Mouse (Mus musculus): ENCODE results near the gene Klk1b1. TPM values are rescaled to one million over a fixed set of nuclear protein-coding genes. Genes with fewer than 3 reads are reported as not detected.

The Klk1b1 gene
- not detected in 2 replicates for polyA plus RNA-seq (2015; fragmentation: Nextera tagmentation; extraction: Ambion mirVana)

- no peaks in the 10 kb centered on the region for H3K9me3 ChIP-seq (ENCODE audit: control insufficient read depth, low read length)
- H3K4me2 ChIP-seq (ENCODE audit: low read depth, low read length), result no peak within 1 kb of the TSS
- no peaks in the 10 kb centered on the region for H3K27me3 ChIP-seq (ENCODE audit: control insufficient read depth, insufficient read depth, low read depth, low read length)
- H3K9ac ChIP-seq (ENCODE audit: low read length), result no peak within 1 kb of the TSS
- no peaks in the 10 kb centered on the region for H3K36me3 ChIP-seq (ENCODE audit: control insufficient read depth, insufficient read depth, low read length)
- no peak for ATAC-seq (ENCODE audit: low read depth)
- 59% methylated on average over 3 of the region's 3 CpGs for WGBS
- no peak within 1 kb of the TSS for H3K4me3 ChIP-seq (ENCODE audit: low read length)
- H3K4me1 ChIP-seq (replicated peaks; ENCODE audit: control insufficient read depth, insufficient read depth, low read length), result no peaks in the 10 kb centered on the region
- no peak within 1 kb of the TSS for H3K27ac ChIP-seq (ENCODE audit: low read length)
Observed at GRCm38 (mm10) chr7:43966451-43966850, at the start of gene Klk1b1. Gene Klk1b1 (plus strand): TSS chr7:43966751.

- no peak overlapping the region for H3K4me2 ChIP-seq (ENCODE audit: low read depth, low read length)
- H3K9me3 ChIP-seq (ENCODE audit: control insufficient read depth, low read length), result no peaks in the 10 kb centered on the region
- H3K4me3 ChIP-seq (ENCODE audit: low read length), result no peak overlapping the region
- H3K27me3 ChIP-seq (ENCODE audit: control insufficient read depth, insufficient read depth, low read depth, low read length), result no peaks in the 10 kb centered on the region
- no peak for ATAC-seq (ENCODE audit: low read depth)
- H3K27ac ChIP-seq (ENCODE audit: low read length), result no peak overlapping the region
- no peaks in the 10 kb centered on the region for H3K4me1 ChIP-seq (replicated peaks; ENCODE audit: control insufficient read depth, insufficient read depth, low read length)
- H3K36me3 ChIP-seq (ENCODE audit: control insufficient read depth, insufficient read depth, low read length), result no peaks in the 10 kb centered on the region
- no peak overlapping the region for H3K9ac ChIP-seq (ENCODE audit: low read length)
- WGBS, result 76% methylated on average over 13 of the region's 13 CpGs
Observed at GRCm38 (mm10) chr7:43918426-43918825, 48.1 kb upstream of the Klk1b1 start.

- no peaks in the 10 kb centered on the region for H3K36me3 ChIP-seq (ENCODE audit: control insufficient read depth, insufficient read depth, low read length)
- no peak overlapping the region for H3K27ac ChIP-seq (ENCODE audit: low read length)
- no peaks in the 10 kb centered on the region for H3K9me3 ChIP-seq (ENCODE audit: control insufficient read depth, low read length)
- no peak overlapping the region for H3K9ac ChIP-seq (ENCODE audit: low read length)
- no peak for ATAC-seq (ENCODE audit: low read depth)
- H3K4me3 ChIP-seq (ENCODE audit: low read length), result no peak overlapping the region
- H3K4me1 ChIP-seq (replicated peaks; ENCODE audit: control insufficient read depth, insufficient read depth, low read length), result no peaks in the 10 kb centered on the region
- WGBS, result 68% methylated on average over 8 of the region's 8 CpGs
- H3K27me3 ChIP-seq (ENCODE audit: control insufficient read depth, insufficient read depth, low read depth, low read length), result no peaks in the 10 kb centered on the region; the same call in 1 of the 2 replicates
- H3K4me2 ChIP-seq (ENCODE audit: low read depth, low read length), result no peak overlapping the region
Observed at GRCm38 (mm10) chr7:43918871-43919270, 47.7 kb upstream of the Klk1b1 start.

- no peak overlapping the region for H3K4me2 ChIP-seq (ENCODE audit: low read depth, low read length)
- 22% methylated on average over 14 of the region's 14 CpGs for WGBS
- no peak overlapping the region for H3K27ac ChIP-seq (ENCODE audit: low read length)
- no peaks in the 10 kb centered on the region for H3K36me3 ChIP-seq (ENCODE audit: control insufficient read depth, insufficient read depth, low read length)
- H3K4me1 ChIP-seq (replicated peaks; ENCODE audit: control insufficient read depth, insufficient read depth, low read length), result no peaks in the 10 kb centered on the region
- H3K9me3 ChIP-seq (ENCODE audit: control insufficient read depth, low read length), result no peaks in the 10 kb centered on the region
- no peak overlapping the region for H3K9ac ChIP-seq (ENCODE audit: low read length)
- peak; percentile 84 for ATAC-seq (ENCODE audit: low read depth)
- no peaks in the 10 kb centered on the region; the same call in 1 of the 2 replicates for H3K27me3 ChIP-seq (ENCODE audit: control insufficient read depth, insufficient read depth, low read depth, low read length)
- H3K4me3 ChIP-seq (ENCODE audit: low read length), result no peak overlapping the region
Observed at GRCm38 (mm10) chr7:43919559-43920451, 46.7 kb upstream of the Klk1b1 start.

- Histone ChIP-seq H3K4me1 (replicated peaks; ENCODE audit: control insufficient read depth, insufficient read depth, low read length) (no peaks in the 10 kb centered on the region), H3K4me3 (ENCODE audit: low read length) (no peak overlapping the region), H3K9me3 (ENCODE audit: control insufficient read depth, low read length) (no peaks in the 10 kb centered on the region), H3K27me3 (ENCODE audit: control insufficient read depth, insufficient read depth, low read depth, low read length) (no peaks in the 10 kb centered on the region; the same call in 1 of the 2 replicates), H3K4me2 (ENCODE audit: low read depth, low read length) (no peak overlapping the region), H3K9ac (ENCODE audit: low read length) (no peak overlapping the region), H3K36me3 (ENCODE audit: control insufficient read depth, insufficient read depth, low read length) (no peaks in the 10 kb centered on the region), H3K27ac (ENCODE audit: low read length) (no peak overlapping the region)
- WGBS, result 84% methylated on average over 3 of the region's 3 CpGs
- no peak for ATAC-seq (ENCODE audit: low read depth)
Observed at GRCm38 (mm10) chr7:43920582-43920981, 46.0 kb upstream of the Klk1b1 start.

GRCm38 (mm10) chr7:43921087-43921486, 45.5 kb upstream of the Klk1b1 start:
- ATAC-seq (ENCODE audit: low read depth), result no peak
- WGBS, result 71% methylated on average over 6 of the region's 6 CpGs
- Histone ChIP-seq H3K27ac (ENCODE audit: low read length) (no peak overlapping the region), H3K4me2 (ENCODE audit: low read depth, low read length) (no peak overlapping the region), H3K4me1 (replicated peaks; ENCODE audit: control insufficient read depth, insufficient read depth, low read length) (no peaks in the 10 kb centered on the region), H3K27me3 (ENCODE audit: control insufficient read depth, insufficient read depth, low read depth, low read length) (no peaks in the 10 kb centered on the region; the same call in 1 of the 2 replicates), H3K36me3 (ENCODE audit: control insufficient read depth, insufficient read depth, low read length) (no peaks in the 10 kb centered on the region), H3K9ac (ENCODE audit: low read length) (no peak overlapping the region), H3K4me3 (ENCODE audit: low read length) (no peak overlapping the region), H3K9me3 (ENCODE audit: control insufficient read depth, low read length) (no peaks in the 10 kb centered on the region)

- H3K4me2 ChIP-seq (ENCODE audit: low read depth, low read length), result no peak overlapping the region
- WGBS, result 68% methylated on average over 2 of the region's 2 CpGs
- no peak overlapping the region for H3K9ac ChIP-seq (ENCODE audit: low read length)
- no peaks in the 10 kb centered on the region; the same call in 1 of the 2 replicates for H3K27me3 ChIP-seq (ENCODE audit: control insufficient read depth, insufficient read depth, low read depth, low read length)
- H3K9me3 ChIP-seq (ENCODE audit: control insufficient read depth, low read length), result no peaks in the 10 kb centered on the region
- H3K4me3 ChIP-seq (ENCODE audit: low read length), result no peak overlapping the region
- no peak overlapping the region for H3K27ac ChIP-seq (ENCODE audit: low read length)
- no peaks in the 10 kb centered on the region for H3K4me1 ChIP-seq (replicated peaks; ENCODE audit: control insufficient read depth, insufficient read depth, low read length)
- ATAC-seq (ENCODE audit: low read depth), result no peak
- H3K36me3 ChIP-seq (ENCODE audit: control insufficient read depth, insufficient read depth, low read length), result no peaks in the 10 kb centered on the region
Observed at GRCm38 (mm10) chr7:43921941-43922340, 44.6 kb upstream of the Klk1b1 start.

- WGBS, result 57% methylated on average over 5 of the region's 5 CpGs
- Histone ChIP-seq H3K36me3 (ENCODE audit: control insufficient read depth, insufficient read depth, low read length) (no peaks in the 10 kb centered on the region), H3K4me2 (ENCODE audit: low read depth, low read length) (no peak overlapping the region), H3K4me3 (ENCODE audit: low read length) (no peak overlapping the region), H3K4me1 (replicated peaks; ENCODE audit: control insufficient read depth, insufficient read depth, low read length) (no peaks in the 10 kb centered on the region), H3K9me3 (ENCODE audit: control insufficient read depth, low read length) (no peaks in the 10 kb centered on the region), H3K27ac (ENCODE audit: low read length) (no peak overlapping the region), H3K27me3 (ENCODE audit: control insufficient read depth, insufficient read depth, low read depth, low read length) (no peaks in the 10 kb centered on the region; the same call in 1 of the 2 replicates), H3K9ac (ENCODE audit: low read length) (no peak overlapping the region)
- no peak for ATAC-seq (ENCODE audit: low read depth)
Observed at GRCm38 (mm10) chr7:43925985-43926384, 40.6 kb upstream of the Klk1b1 start.

- Histone ChIP-seq H3K27ac (ENCODE audit: low read length) (no peak overlapping the region), H3K4me2 (ENCODE audit: low read depth, low read length) (no peak overlapping the region), H3K4me3 (ENCODE audit: low read length) (no peak overlapping the region), H3K27me3 (ENCODE audit: control insufficient read depth, insufficient read depth, low read depth, low read length) (no peaks in the 10 kb centered on the region; the same call in 1 of the 2 replicates), H3K9ac (ENCODE audit: low read length) (no peak overlapping the region), H3K9me3 (ENCODE audit: control insufficient read depth, low read length) (no peaks in the 10 kb centered on the region), H3K36me3 (ENCODE audit: control insufficient read depth, insufficient read depth, low read length) (no peaks in the 10 kb centered on the region), H3K4me1 (replicated peaks; ENCODE audit: control insufficient read depth, insufficient read depth, low read length) (no peaks in the 10 kb centered on the region)
- no peak for ATAC-seq (ENCODE audit: low read depth)
- 45% methylated on average over 4 of the region's 4 CpGs for WGBS
Observed at GRCm38 (mm10) chr7:43928521-43928920, 38.0 kb upstream of the Klk1b1 start.

Data from lung, embryonic 16.5 days (tissue).